Mouse (Mus musculus) E14TG2a.4 (cell line): Measurements from ENCODE around the gene Vrk3.

Experiments used
- H3K27me3 ChIP-seq: 2 replicates; pipeline ENCODE4 v1.6.1; 2014; ENCODE audit warnings: low read length, control low read depth; ENCODE audit not compliant: insufficient read depth
- H3K36me3 ChIP-seq: 2 replicates; pipeline ENCODE4 v1.6.1; 2014; ENCODE audit warnings: low read length, control low read depth; ENCODE audit not compliant: insufficient read depth
- H3K4me1 ChIP-seq: replicated peaks from 2 replicates; pipeline ENCODE4 v1.6.1; 2014; ENCODE audit warnings: low read depth, low read length, control low read depth
- H3K4me3 ChIP-seq: replicated peaks from 2 replicates; pipeline ENCODE4 v1.5.1; 2014; ENCODE audit warnings: mild to moderate bottlenecking, low read length
- H3K9me3 ChIP-seq: 2 replicates; pipeline ENCODE4 v1.6.1; 2014; ENCODE audit warnings: low read length, control low read depth
- CTCF ChIP-seq: conservative IDR thresholded peaks from 2 replicates; pipeline ENCODE4 v1.5.1; 2014; ENCODE audit warnings: low read length
- NANOG ChIP-seq: IDR thresholded peaks from 2 replicates; pipeline ENCODE4 v1.6.1; 2014; ENCODE audit warnings: borderline replicate concordance, low read length, mixed read lengths
- POU5F1 ChIP-seq: IDR thresholded peaks from 2 replicates; pipeline ENCODE4 v1.6.1; 2014; ENCODE audit warnings: low read length, borderline replicate concordance

Gene Vrk3

DNA sequence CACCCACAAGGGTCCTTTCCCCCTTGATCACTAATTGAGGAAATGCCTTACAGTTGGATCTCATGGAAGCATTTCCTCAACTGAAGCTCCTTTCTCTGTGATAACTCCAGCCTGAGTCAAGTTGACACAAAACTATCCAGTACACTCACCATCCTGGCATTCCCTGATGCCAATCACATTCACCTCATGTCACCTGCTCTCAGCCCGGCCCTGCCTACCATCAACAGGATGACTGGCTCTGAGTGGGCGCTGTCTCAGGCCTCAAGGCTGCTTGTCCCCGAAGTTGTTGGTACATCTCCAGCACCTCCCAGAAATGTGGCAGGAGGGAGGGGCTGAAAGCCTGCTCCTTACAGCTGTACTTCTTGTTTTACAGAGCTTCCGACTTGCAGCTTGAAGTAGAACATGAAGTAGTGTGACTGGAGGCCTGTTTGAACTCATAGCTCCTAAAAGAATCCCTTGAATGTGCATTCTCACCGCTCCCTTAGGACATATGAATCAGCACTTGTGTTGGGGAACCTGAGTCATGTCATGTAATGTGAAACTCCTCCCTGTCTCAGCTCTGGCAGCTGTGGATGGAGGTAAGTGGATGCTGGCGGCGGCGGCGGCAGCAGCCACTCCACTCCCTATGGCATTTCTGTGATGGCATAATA is 28.8 kb downstream of the Vrk3 start:
- Histone ChIP-seq H3K27me3 (no peaks in the 10 kb centered on the region), H3K4me3 (no peak overlapping the region), H3K4me1 (no peaks in the 10 kb centered on the region; the same call in 1 of the 2 replicates), H3K36me3 (peaks cover 58% of the 10 kb centered on the region), H3K9me3 (no peaks in the 10 kb centered on the region)
- TF ChIP-seq POU5F1, result no peak
- TF ChIP-seq NANOG, result no peak
- no peak for TF ChIP-seq CTCF

GRCm38 (mm10) chr7:44780101-44780500 is 31.9 kb downstream of the Vrk3 start:
- TF ChIP-seq CTCF (no peak), POU5F1 (no peak), NANOG (no peak)
- no peaks in the 10 kb centered on the region; the same call in 1 of the 2 replicates for H3K4me1 ChIP-seq
- peaks cover 37% of the 10 kb centered on the region for H3K36me3 ChIP-seq
- no peak overlapping the region for H3K4me3 ChIP-seq
- H3K27me3 ChIP-seq, result no peaks in the 10 kb centered on the region
- no peaks in the 10 kb centered on the region for H3K9me3 ChIP-seq

GRCm38 (mm10) chr7:44789531-44789930 is 41.3 kb downstream of the Vrk3 start:
- H3K4me1 ChIP-seq, result no peaks in the 10 kb centered on the region
- H3K4me3 ChIP-seq, result no peak overlapping the region
- no peaks in the 10 kb centered on the region for H3K27me3 ChIP-seq
- peaks cover 23% of the 10 kb centered on the region for H3K9me3 ChIP-seq
- H3K36me3 ChIP-seq, result no peaks in the 10 kb centered on the region
- TF ChIP-seq CTCF (no peak), NANOG (no peak), POU5F1 (no peak)

DNA sequence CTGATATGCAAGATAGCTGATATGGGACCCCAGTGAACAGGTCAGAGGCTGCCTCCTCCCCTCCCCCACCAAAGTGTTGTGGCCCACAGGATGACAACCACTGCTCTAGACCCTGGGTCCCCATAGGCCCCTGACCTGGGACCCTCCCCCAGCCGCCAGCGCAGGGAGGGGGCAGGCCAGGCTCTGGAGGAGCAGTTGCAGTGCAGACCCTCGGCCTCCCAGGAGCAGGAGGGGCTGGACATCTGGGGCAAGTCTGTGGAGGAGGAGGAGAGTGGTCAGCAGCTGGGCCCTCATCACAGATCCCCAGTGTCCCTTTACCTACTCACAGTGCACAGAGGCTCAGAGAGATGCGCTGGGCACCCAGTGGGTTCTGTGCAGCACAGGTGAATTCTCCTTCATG is 41.9 kb downstream of the Vrk3 start:
- TF ChIP-seq NANOG (no peak), CTCF (no peak), POU5F1 (no peak)
- H3K4me1 ChIP-seq, result no peaks in the 10 kb centered on the region
- no peaks in the 10 kb centered on the region for H3K27me3 ChIP-seq
- H3K36me3 ChIP-seq, result no peaks in the 10 kb centered on the region
- H3K4me3 ChIP-seq, result no peak overlapping the region
- peaks cover 27% of the 10 kb centered on the region for H3K9me3 ChIP-seq

- TF ChIP-seq NANOG (no peak), CTCF (no peak), POU5F1 (no peak)
- peaks cover 35% of the 10 kb centered on the region for H3K9me3 ChIP-seq
- H3K36me3 ChIP-seq, result no peaks in the 10 kb centered on the region
- no peaks in the 10 kb centered on the region for H3K4me1 ChIP-seq
- H3K4me3 ChIP-seq, result no peak overlapping the region
- no peaks in the 10 kb centered on the region for H3K27me3 ChIP-seq
These were observed 44.6 kb downstream of the Vrk3 start for GRCm38 (mm10) chr7:44792781-44793180.

DNA sequence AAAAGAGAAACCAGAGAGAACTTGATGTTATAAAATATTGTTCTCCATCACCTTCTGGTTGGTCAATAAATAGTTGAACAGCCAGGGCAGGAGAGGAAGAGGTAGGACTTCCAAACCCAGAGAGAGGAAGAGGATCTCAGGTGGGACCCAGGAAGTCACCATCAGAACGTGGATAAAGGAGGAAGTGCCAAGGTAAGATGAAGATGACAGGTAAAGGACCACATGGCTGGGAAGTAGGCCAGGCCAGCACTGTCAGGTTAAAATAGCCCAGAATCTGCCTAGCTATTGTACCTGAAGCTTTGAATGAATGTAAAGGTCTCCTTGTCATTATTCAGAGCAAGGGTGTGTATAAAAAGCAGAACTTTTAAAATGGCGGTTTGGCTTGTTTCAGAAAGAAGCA is 60.7 kb downstream of the Vrk3 start:
- H3K4me3 ChIP-seq, result no peak overlapping the region

DNA sequence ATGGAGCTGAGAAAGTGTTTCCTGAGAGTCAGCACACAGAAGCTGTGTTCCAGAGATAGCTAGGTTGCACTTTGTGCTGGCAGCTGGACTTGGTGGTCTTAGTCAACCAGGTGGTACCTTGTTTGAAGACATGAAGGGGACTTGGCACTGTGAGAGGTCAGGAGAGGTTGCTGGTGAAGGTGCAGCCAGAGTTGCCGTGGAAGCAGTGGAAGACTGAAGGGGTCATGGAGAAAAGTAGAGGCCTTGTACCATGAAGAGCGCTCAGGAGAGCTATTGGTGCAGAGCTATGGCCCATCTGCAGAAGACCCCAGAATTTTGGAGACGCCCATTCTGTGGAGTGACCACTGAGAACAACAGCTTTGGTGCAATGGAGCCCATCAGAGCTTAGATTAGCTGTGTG is 61.3 kb downstream of the Vrk3 start:
- Histone ChIP-seq H3K9me3 (no peaks in the 10 kb centered on the region), H3K36me3 (peaks cover 22% of the 10 kb centered on the region), H3K4me3 (no peak overlapping the region), H3K27me3 (no peaks in the 10 kb centered on the region), H3K4me1 (peaks cover 12% of the 10 kb centered on the region)
- TF ChIP-seq NANOG, result no peak

More for the DNA sequence above, 60.7 kb downstream of the Vrk3 start:
- Histone ChIP-seq H3K36me3 (peaks cover 21% of the 10 kb centered on the region), H3K27me3 (no peaks in the 10 kb centered on the region), H3K9me3 (no peaks in the 10 kb centered on the region), H3K4me1 (peaks cover 16% of the 10 kb centered on the region)
- no peak for TF ChIP-seq CTCF
- no peak for TF ChIP-seq POU5F1
- no peak for TF ChIP-seq NANOG

- Histone ChIP-seq H3K4me3 (no peak overlapping the region), H3K9me3 (no peaks in the 10 kb centered on the region), H3K4me1 (peaks cover 21% of the 10 kb centered on the region), H3K27me3 (no peaks in the 10 kb centered on the region), H3K36me3 (peaks cover 22% of the 10 kb centered on the region)
- TF ChIP-seq CTCF, result no peak
- TF ChIP-seq POU5F1, result no peak
- TF ChIP-seq NANOG, result no peak
These were observed 62.2 kb downstream of the Vrk3 start for GRCm38 (mm10) chr7:44810365-44810764.
